Mouse (Mus musculus): ENCODE measurements around the gene Tmem181a.
"Not testable (repeated sequence)": the region's sequence is repeated elsewhere in the genome, so short reads cannot be mapped to it uniquely, and the experiment has no call there.

Gene Tmem181a

DNA sequence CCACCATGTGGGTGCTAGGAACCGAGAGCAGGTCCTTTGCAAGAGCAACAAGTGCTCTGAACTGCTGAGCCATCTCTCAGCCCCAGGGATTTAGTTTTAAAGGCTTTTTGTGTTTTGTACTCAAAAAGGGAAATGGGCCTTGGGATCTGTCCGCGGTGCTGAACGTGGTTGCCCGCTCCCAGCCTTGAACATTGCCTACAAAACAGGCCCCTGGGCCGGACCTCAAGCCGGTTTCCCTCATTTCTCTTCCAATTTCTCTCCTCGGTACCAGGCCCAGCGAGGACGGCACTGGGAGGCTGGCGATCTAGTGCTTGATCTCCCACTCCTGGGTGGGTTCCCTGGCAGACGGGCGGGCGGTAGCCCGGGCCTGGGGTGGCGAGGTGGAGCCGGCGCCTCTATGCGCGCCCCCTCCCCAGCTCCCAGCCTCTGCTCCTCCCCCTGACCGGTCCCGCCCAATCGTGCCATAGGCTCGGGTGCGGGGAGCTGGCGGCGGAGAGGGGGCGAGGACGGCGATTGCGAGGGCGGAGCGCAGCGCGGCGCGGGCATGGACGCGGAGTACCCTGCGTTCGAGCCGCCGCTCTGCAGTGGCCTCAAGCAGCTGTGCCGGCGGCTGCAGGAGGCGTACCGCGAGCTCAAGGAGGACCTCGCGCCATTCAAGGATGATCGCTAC is at the start of gene Tmem181a:
Tmem181a (plus strand) TSS at position 461 of the 670 bp plus-strand sequence.
- not testable (repeated sequence) for DNase-seq

DNA sequence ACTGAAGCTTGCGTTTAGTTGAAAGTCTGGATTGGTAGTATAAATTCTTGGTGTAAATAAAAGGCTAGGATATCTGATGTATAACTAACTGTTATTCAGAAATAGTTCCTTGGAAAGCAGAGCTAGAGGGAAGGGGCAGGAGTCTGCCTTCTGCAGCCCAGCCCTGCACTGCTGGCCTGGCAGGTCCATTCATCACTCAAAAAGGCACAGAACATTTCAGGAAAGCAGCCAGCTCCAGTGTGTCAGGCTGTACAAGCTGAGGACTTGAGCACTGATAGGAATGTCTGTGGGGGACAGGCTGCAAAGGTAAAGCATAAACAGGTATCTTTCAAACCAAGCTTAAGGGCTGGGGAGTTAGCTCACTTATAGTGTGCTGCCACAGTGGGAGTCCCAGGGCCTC is 44.9 kb upstream of the Tmem181a start:
- no peak for DNase-seq

DNA sequence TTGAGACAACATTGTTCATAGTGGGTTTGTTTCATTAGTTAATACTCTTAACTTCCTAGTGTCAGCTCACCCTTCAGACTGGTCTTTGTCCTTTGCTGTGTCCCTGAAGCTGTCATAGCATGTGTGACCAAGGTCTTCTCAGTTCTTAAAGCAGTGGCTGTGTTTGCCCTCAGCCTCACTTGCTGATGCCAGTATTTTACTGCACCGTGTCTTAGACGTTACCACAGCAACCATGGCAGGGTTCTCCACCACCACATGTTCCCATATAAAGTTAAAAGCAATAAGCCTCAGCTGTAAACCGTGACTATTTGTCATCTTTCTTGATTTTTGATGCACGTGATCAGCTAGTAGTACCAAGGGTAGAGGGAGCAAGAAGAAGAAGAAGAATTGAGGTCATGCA is 41.0 kb upstream of the Tmem181a start:
- DNase-seq = no peak

DNA sequence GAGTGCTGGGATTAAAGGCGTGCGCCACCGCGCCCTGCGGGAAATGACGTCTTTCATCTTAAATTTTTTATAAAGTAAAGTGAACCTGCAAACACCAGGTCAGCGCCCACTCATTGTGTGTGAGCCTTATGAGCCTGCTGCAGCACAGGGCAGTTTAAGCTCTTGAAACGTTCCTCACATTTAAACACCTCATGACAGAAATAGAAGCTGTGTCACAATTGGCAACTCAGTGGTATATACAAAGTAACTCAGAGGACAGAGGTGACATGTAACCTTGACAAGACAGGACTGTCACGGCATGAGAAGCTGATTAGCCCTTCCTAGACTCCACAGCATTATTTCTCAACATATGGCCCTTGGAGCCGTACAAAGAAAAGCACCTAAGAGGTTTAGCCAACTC is 40.1 kb upstream of the Tmem181a start:
- no peak for DNase-seq

DNA sequence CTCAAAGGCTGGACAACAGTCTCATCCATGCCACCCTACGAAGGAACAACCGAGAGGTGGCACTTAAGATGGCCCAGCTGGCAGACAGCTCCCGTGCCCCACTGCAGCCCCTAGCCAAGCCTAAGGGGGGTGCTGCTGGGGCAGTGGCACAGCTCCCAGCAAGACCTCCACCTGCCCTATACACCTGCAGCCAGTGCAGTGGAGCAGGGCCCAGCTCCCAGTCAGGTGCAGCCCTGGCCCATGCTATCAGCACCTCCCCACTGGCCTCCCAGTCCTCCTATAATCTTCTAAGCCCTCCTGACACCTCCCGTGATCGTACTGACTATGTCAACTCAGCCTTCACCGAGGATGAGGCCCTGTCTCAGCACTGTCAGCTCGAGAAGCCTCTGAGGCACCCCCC is 24.0 kb upstream of the Tmem181a start:
- not testable (repeated sequence) for DNase-seq

DNA sequence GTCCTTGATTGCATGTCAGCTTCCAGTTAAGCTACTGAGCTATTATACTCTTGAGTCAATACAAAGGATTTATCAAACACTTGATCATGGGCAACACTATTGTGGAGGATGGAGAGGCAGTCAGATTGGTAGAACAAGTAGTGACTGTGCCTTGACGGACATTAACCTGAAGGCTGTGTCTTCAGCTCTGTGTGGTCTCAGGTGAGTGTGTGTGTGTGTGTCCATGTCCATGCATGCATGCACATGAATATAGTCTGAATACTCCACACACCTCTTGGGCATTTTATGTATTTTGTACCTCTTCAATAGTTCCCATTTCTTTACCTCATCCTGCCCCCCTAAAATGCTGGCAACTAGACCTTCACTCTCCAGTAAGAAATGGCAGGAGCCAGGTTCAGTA is 5.4 kb upstream of the Tmem181a start:
- DNase-seq = not testable (repeated sequence)

DNA sequence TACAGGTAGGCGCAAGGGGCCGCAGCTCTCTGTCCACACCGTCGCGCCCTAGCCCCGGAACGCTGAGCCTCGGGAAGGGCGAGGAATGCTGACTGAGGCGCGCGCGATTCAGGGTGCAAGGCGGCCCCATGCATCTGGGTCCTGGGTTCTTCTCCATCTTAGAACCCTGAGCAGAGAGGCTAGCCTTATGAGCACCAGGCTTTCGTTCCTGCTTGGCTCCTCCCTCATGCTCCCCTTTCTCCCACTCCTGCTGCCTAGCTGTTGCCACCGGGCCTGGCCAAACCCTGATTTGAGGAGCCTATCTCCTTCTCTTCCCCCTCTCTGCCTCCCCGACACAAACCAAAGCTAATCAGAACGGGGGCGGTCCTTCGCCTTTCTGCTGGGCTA is 403 bp downstream of the Tmem181a start:
- not testable (repeated sequence) for DNase-seq

DNA sequence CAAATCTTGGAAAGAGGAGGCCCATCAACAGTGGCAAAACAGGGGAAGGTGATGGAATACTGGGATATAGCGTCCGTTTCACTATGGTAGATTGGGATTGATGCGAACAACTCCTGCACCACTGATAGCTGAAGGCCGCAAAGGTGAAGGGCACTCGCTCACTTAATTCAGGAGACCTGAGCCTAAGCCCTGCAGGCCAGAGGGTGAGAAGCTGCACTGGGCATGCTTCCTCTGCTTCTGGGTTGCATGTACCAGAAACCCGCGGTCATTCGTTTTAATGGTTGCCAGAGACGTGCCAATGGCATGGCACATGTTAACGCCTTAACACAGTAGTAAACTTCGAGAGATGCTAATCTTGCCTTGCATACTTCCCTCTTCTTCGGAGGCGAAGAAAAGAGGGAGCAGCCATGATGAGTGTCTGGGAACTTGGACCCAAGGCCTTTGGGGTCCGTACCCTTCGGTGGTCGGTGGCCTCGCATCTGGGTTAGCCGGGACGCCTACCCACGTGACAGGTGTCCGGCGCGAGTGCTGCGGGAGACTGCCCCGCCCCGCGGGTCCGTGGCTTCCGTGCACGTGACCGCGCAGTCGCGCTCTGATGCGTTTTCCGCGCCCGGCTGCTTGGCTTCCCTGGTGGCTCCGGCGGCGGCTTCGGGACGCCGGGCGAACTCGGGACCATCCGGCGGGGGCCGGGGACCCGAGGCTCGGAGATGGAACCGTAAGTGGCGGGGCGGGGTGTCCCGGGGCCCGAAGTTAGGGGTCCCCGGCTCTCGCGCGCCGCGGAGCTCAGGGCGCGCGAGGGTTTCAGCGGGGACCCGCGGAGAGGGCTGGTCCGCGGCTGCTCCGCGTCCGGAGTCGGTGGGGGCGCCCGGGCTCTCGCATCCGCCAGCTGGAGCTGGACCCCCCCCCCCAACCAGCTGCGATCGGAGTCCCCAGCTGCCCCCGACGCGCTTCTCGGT is 13.5 kb downstream of the Tmem181a start:
- peak; percentile 45 for DNase-seq

DNA sequence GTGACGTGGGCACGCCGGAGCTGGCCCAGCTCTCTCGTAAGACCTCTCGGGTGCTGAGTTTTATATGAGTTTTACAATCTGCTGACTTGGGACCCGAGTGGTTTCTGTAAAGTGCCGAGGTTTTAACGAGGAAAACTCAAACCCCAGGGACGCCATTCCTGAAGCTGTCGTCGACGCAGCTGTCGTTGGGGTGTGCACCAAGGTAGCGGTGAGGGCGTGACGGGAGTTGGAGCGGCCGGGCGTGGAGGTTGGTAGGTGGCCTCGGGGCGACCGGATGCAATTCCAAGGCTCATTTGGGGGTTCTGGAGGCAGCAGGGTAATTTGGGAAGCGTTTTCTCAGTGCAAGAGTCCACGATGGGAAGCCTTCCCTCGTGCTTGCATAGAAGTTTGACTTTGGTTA is 14.2 kb downstream of the Tmem181a start:
- DNase-seq = peak; percentile 39

DNA sequence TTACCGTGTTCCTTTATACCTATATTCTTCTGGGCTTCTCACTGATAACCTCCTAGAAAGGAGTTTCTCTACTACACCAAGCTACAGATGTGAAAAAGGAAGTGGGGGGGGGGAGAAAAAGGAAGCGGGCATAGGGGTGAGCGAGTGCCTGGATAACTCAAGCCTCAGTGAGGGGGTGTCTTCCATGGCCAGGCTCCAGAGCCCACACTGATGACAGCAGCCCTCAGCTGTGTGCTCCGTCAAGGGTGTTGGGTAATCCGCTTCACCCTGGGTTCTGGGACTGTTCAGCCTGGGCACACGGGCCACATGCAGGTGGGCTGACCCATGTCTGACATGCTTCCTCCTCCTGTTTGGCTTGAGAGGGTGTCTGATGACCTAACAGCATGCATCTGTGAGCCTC is 15.3 kb downstream of the Tmem181a start:
- not testable (repeated sequence) for DNase-seq

DNA sequence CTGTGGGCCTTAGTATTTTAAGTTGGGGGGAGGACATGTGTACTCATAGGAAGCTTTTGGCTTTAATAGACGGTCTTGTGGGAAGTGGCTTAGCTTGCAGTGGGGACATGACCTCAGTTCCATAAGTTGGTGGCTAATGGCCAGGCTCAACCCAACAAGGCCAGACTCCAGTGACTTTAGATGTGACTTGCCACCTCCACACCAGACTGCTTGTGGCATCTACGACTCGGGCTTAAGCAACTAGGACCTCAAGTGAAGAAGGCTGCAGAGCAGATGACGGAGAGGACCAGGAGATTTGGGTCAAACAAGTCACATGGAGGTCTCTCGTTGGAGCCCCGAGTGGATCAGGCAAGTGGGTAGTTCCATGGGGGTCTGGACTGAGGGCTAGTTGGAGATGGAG is 18.0 kb downstream of the Tmem181a start:
- DNase-seq = not testable (repeated sequence)

DNA sequence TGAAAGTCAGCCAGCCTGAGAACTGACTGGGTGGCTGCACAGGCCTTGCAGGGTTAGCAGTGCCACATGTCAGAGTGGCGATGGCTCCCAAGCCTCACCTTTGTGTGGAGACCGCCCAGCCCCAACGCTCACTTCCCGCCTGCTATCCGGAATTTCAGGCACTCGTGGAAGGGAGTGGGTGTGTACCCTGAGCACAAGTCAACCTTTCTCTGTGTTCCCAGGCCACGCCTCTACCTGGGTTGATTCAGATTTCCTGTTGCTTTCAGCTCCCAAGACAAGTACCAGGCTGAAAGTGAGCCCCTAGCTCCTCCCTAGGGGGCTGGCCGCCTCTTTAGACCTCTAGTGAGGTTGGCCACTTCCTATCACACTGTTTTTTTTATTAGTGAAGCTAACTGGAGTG is 22.5 kb downstream of the Tmem181a start:
- DNase-seq = not testable (repeated sequence)

DNA sequence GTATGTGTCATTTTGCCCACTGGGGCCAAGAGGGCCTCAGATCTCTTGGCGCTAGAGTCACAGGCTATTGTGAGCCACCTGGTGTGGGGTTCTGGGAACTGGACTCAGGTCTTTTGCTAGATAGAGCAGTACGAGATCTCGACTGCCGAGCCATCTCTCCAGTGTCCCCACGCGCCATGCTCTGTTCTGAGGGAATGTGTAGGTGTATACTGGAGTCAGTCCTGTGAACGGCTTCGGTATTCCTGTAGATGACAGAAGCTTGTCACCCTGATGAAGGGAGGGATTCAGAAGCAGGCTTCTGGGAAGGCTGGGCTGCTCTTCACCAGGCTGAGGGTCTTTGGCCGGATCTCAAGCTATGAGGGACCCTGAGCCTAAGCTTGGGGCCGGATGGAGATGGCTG is 23.1 kb downstream of the Tmem181a start:
- not testable (repeated sequence) for DNase-seq

DNA sequence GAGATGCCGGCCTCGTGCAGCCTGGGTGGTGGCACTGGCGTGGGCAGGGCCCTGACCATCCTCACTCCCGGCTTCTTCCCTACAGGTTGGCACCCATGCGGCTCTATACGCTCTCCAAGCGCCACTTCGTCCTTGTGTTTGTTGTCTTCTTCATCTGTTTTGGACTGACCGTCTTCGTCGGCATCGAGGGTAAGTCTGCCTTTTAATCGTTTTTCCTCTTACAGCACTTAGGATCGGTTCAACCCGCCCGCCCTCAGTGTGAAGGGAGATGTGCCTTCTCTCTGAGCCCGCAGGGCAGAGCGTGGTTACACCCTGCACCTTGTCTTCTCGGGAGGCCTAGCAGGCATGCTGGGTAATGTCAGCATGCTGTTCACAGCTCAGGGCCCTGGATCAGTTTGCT is 23.9 kb downstream of the Tmem181a start:
- DNase-seq = not testable (repeated sequence)

DNA sequence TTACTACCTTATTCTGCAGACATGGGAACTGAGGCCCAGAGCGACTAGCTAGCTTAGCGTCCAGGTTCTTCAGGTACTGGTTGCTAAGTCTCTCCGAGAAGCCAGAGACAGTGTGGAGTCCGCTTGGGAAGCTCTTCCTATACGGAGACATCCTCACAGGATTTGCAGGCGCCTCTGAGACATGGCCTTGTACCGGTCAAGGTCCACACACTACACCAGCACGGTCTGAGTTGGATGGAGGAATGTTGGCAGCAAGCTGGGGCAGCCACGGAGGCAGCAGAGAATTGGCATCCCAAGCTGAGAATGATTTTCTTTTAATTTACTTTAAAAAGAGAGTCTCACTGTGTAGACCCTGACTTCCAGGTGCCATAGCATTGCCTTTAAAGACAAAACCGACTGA is 26.5 kb downstream of the Tmem181a start:
- not testable (repeated sequence) for DNase-seq

DNA sequence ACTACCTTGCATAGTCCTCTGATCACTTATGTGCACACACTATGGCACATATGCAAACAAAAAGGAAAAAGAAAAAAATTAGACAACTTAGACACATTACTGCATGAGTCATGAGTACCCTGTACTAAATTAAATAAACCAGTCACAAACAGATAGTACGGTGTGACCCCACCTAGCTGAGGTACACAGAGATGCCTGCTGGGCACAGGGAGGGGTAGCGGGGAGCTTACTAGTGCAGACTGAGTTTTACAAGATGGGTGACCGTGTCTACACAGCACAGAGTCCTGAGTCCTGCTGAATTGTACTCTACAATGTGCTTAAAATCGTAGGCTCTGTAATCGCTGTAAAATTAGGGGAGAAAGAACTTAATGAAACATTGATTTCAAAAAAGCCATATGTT is 29.5 kb downstream of the Tmem181a start:
- not testable (repeated sequence) for DNase-seq

DNA sequence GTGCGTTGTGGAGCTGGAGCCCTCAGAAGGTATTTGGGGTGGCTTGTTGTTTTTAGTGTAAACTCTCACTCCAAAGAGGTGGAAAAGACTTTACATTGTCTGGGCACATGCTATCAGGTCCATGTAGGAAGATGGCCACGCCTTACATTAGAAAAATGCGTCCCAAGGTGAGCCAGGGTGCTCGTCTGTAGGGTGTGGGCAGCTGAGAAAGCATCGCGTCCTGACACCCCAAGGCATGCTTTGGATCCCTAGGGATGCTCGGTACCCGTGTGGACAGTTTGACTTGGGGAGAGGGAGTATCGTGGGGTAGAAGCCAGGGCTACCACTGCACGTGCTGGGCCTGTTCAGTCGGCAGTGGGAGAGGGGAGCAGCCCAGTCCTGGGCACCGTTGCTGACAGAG is 32.4 kb downstream of the Tmem181a start:
- DNase-seq = not testable (repeated sequence)

DNA sequence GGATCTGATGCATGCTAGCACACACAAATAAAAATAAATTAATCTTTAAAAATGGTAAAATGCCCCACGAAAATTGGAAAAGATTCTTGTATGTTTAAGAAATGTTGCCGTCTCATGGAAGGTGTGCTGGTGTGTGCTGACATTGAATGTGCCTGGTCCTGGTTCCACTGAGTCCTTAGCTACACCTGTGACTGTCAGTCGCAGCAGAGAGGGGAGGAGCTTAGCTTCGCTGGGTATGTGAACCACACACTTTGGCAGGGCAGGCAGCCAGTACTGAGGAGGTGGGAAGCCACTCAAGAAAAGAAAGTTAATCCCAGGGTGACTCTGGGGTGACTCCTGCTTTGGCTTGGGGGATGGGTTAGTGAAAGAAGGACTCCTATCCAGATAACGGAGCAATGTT is 37.2 kb downstream of the Tmem181a start:
- not testable (repeated sequence) for DNase-seq

DNA sequence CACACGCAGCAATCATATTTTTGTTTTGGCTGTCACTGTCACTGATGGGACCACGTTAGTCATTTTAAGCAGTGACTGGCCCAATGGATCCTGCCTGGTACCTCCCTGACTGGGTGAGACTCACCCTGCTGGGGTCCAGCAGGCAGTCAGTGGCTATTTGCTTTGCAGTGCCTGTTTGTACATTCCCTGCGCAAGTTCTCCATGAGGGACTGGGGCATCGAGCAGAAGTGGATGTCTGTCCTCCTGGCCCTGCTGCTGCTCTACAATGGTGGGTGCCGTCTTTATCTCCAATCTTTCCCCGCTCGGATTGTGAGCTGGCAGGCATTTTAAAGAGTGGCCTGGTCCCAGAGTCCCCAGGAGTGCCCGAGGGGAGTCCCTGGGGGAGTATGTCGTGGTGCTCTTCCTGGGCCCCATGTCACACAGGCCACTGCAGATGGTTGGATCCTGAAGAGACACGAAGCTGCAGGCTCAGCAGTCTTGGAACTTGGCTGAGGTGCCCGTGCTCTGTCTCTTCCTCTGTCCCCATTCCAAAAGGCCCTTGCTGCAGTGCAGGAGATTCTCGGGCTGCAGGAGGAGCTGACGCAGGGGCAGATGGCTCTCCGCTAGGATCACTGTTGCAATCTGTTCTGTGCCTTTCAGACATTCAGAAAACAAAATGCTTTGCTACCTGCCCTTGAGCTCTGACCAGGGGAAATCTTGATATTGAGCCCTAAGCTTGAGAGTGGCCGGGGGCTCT is 40.6 kb downstream of the Tmem181a start:
- DNase-seq = not testable (repeated sequence)

DNA sequence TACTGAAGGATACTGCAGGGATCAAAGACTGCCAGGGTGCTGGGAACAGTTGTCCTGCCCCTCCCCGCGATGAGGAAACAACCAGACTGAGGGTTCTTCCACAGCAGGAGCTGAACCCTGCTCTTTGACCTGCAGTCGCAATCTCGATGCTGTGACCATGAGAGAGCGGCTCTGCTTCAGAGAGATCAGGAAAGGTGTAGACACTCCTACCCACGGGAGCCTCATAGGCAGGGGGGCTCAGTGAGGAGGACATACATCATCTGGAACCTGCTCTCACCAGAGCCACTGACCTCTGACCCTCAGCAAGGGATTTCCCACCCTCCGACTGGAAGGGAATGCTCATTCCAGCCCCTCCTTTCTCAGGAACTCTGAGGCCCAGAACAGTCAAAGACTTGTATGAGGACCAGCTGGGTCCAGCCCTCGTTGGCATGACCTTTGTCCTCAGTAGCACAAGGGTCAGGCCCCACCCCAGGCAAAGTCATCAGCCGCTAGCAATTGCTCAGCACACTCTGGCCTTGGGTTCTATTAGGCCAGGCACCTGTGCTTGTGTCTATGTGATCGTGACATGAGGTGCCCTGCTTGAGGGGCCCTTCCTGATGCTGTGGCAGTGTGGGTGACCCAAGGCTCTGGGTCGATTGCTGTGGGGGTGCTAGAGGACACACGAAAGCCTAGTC is 43.7 kb downstream of the Tmem181a start:
- not testable (repeated sequence) for DNase-seq

DNA sequence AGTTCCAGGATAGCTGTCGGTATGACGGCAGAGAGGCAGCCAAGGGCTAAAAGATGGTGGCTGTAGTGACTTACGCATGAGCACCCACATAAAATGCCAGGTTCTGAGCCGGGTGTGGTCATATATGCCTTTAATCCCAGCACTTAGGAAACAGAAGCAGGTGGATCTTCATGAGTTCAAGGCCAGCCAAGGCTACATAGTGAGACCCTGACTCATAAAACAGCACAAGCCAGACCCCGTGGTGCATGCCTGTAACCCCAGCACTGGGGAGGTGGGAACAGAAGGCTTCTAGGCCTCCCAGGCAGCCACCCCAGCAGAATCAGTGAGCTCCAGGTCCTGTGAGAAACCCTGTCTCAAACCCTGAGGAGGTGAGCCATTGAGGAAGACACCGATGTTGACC is 48.2 kb downstream of the Tmem181a start:
- not testable (repeated sequence) for DNase-seq

DNA sequence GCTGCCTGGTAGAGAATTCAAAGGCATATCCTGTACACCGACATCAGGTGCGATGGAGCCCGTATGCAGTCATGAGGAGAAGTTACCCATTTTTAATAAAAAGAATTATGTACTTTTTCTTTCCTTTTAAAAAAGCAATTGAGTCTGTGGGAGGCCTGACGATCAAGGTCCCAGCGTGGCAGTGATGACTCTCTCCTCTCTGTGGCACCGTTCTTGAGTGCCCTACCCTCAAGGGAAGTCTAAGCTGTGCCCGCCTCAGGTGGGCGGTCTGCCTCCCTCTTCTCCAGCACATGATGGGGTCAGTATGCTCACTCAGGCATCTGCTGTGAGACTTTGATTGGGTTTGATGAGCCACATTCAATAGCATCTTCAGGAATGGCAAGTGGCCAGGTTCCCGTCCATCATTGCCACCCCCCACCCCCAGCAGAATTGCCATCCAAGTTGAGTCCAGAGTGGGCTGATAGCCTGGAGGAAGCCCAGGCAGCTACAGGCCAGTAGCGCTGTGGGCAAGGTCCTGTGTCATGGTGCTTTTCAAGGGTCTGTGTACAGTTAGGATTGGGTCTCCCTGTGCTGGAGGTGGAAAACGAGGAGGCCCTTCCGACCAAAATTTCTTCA is 49.1 kb downstream of the Tmem181a start:
- not testable (repeated sequence) for DNase-seq

All from embryo, embryonic 11 days (tissue).